Mouse (Mus musculus) CD4-positive, CD25-positive, alpha-beta regulatory T cell, adult 2 months (primary cell): Measurements from ENCODE around the gene Kcnd3.
"Not testable (repeated sequence)": the region's sequence is repeated elsewhere in the genome, so short reads cannot be mapped to it uniquely, and the experiment has no call there.

Source experiments
- DNase-seq: peaks from one replicate; pipeline ENCODE4 v3.0.0-alpha.2; 2012; ENCODE audit warnings: low read depth, low spot score

Gene Kcnd3

DNA sequence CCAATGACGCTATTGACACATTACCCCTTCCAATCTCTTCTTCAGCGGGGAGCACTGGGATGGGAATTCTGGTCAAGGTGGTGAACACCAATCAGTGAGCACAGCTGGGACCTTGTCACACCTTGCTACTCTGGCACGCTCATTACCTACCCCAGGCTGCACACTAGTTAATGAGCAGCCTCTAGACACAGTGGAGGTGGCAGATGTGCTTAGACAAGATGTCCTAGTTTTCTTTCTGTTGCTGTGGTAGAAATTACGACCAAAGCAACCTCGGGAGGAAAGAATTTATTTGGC is 245.0 kb downstream of the Kcnd3 start:
- no peak for DNase-seq

DNA sequence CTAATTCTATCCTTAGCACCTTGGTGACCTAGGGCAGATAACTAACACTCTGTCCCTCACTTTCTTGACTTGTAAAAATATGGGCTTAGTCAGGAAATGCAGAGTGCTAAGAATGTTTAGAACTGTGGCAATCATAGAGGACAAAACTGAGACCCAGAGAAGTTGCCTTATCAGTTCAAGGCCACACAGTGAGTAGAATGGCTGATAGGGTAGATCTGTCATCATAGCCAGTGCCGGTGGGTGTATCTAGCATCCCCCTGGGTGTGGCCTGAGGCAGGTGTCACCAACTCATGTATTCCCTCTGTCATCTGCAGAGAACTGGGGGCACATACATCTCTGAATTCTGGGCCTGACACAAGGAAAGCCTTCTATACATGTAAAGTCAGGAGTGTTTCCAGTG is 246.2 kb downstream of the Kcnd3 start:
- DNase-seq = no peak

DNA sequence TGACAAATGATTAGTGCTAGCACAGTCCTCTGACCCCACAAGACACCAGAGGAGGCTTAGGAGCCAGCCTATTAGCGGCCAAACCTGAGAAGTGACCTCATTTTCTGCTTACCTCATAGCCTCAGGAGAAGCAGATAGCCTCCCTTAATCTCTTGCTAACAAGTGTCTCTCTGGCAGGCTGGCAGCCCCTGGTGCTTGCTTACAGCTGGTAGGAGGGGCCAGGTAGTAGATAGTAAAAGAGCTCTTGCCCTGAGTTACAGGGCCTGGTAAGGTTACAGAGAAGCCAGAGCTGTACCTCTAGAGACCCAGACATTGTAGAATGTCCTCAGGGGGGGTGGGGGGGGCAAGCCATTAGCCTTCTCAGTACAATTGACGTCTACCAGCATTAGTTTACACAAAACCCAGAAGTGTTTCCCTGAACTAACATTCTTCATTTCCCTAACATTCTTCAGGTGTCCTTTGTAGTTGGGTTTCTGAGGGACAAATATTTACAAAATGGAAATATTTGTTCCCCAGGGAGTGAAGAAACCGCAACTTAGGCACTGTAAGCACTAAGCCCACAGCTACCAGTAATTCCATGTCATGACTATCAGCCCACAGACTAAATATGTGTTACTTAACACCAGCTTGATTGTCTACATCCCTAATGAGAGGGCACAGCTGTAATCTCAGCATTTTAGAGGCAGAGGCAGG is 247.3 kb downstream of the Kcnd3 start:
- no peak for DNase-seq

DNA sequence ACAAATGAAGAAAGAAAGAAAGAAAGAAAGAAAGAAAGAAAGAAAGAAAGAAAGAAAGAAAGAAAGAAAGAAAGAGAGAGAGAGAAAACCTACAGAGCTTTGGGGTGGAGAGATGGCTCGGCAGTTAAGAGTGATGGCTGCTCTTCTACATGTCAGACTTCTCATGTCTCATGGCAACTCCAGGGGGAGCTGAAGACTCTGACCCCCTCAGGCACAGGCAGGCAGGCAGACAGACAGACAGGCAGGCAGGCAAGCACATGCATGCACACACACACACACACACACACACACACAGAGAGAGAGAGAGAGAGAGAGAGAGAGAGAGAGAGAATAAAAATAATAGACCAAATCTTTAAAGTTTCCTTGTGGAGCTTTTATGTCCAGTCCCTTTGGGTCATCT is 248.7 kb downstream of the Kcnd3 start:
- not testable (repeated sequence) for DNase-seq

DNA sequence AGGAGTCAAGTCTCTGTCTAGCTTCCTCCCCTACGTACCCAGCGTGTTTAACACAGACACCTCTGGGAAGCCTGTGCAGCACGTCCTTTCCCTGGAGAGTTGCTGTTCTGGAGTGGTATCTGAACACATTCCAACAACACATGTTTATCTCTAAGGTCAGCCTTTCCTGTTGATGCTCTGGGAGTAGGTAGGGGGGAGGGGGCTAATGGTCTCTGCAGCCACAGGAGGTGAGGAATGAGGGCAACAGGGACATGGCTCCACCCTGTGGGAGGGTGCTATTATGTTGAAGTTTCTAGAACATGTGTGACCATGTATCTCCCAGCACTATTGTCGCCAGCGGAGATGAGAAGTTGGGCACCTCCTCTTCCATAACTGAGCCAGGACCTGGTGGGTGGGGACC is 249.3 kb downstream of the Kcnd3 start:
- DNase-seq = no peak

DNA sequence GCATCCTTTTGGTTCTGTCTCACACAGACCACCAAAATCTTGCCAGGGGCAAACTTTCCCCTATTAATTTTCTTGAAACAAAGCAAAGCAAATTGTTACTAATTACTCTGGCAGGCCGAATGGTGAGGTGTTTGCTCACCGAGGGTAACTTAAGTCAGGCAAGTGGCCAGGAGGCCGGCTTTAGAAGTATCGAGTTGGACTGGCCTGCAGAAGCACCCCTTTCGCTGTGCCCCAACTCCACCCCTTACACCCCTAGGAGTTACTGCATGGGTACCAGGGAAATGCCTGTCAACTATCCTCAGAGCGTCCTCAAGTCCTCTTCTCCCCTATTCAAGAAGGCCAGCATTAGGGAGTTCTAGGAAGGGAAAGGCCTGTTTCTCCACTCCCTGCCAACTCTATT is 251.4 kb downstream of the Kcnd3 start:
- no peak for DNase-seq

DNA sequence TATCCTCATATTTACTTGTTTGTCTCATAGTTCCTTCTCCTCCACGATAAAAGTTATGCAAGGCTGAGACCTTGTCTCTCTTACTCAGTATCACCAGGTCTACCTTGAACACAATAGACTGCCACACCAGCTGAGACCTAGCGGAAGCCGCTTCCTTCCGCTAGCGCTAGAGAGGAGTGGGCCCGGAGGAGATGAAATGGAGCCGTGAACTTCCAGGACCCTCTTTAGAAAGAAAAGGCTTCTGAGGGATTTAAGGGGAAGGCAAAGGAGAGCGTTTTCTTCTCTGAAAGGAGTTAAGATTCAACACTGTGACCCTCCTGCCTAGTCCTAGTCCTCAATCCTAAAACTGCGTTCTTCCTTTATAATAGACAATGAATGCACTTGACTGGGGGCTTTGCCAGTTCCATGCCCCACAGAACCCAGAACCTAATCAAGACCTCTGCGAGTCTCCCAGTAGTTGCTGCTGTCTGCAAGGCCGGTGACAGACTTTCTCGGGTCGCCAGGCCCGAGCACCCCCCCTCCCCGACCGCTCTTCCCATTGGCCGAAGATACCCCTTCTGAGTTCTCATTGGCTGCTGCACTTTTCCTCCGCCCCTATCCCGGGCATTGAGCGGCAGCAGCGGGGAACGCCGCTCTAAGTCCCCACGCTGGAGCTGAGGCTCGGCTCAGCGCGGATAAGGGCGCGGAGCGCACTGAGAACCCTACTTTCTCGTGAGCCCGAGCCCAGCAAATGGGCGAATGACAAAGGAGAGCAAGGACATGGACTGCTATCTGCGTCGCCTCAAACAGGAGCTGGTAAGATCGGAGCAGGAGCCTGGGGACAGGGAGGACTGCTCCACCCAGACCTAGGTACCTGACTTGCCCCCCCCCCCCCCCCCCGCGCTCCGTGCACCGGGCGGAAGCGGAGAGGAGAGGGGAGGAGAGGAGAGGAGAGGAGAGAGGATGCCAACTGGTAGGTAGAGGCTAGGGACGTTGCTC is 252.2 kb downstream of the Kcnd3 start, which contains the start of gene Inka2:
Gene Inka2, plus strand, starts transcription at position 569 of the 978 bp plus-strand sequence.
- peak; percentile 86 for DNase-seq

DNA sequence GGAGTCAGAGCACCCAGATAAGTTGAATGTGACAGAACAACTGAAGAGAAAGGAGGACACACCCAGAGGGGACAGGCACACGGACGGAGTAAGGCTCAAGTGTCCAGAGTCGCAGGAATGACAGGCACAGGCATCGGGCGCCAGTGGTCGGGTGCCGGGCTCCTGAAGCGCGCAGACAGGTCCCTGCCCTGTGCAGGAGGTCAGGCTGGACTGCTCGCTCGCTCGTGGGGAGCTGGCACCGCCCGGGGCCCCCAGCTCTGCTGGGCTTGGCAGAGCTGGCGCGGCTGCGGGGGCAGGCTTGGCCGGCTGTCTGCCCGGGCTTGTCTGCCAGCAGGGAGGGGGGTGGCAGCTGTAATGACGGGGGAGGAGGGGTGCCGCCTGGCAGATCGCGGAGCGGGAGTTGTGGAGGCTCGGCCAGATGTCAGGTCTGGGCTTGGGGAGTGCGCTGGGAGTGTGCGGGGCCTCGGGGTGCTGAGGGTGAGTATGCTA is 253.0 kb downstream of the Kcnd3 start:
- DNase-seq = peak; percentile 53

DNA sequence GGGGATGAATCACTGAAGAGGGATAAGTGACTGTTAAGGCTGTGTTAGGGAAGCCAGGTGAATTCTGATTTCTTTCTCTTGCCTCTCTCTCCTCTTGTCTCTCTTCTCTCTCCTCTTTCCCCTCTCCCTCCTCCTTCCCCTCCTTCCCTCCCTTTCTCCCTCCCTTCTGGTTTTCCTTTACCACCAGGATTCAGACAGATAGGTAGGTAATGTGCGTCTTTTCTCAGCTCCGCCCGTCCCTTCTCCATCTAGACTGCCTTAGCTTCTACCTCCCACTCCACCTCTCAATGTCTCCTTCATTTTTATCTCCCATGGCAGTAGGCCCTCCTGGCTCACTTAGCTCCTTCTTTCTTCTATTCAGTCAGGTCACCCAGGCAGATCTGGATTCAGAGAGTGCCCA is 253.4 kb downstream of the Kcnd3 start:
- no peak for DNase-seq

DNA sequence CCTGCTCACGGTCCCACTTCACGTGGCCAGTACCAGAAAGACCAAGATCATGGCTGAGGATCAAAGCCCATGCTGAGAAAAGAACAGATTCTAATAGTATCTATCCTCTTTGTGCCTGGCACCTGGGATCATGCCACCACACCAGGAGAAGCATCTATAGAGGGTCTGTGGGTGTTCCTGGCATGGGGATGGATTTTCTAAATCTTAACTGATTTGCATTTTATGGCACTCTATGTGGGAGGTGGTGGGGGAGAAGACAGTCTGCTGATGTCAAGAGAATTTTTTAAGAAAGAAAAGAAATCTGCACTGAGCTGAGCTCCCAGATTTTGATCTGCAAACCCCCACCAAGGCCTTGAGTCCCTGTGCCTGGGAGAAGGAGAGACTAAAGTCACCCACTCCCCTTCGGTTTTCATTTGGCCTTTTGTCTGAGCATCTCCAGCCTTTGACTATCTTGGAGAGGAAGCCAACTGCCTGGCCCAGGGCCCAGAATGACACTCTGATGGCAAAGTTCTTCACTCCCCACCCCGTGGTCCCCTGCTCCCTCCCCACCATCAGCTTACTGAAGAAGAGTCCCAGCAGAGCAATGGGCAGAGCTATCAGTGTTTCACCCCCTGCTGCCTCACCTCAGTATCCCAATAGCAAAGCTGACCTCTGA is 254.4 kb downstream of the Kcnd3 start:
- no peak for DNase-seq

DNA sequence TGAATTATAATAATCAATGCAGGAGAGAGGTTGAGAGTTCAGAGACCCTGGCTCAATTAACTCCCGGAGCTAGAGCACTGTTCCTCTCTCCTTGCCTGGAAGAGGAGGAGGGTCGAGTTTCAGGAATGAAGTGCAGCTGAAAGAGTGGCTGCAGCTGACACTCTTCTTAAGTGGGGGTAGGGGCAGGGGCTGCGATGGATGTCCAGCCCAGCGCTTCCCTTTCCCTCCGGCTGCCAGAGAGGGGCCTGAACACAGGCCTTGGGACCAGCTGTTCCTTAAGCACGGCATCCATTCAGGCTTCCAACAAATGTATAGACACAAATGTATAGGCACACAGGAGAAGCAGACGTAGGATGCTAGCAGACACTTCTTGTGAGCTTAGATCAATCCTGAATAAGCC is 255.5 kb downstream of the Kcnd3 start:
- no peak for DNase-seq

DNA sequence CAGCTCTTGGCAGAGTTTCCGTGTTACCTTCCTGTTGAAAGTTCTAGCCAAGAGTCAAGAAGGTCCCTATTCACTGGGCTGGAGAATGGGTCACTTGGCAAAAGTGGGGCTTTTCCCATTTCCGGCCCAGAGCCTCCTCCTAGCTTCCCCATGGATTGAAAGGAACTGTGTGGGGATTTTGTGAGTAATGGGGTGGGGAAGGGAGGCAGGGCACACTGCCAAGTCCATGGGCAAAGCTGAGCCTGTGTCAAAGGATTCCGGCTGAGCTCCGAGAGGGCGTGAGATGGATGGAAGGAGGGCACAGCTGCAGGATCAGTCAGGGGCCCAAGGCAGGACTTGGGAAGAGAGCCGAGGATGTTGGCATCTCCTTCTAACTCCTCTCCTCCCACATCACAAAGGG is 258.1 kb downstream of the Kcnd3 start:
- DNase-seq = no peak

DNA sequence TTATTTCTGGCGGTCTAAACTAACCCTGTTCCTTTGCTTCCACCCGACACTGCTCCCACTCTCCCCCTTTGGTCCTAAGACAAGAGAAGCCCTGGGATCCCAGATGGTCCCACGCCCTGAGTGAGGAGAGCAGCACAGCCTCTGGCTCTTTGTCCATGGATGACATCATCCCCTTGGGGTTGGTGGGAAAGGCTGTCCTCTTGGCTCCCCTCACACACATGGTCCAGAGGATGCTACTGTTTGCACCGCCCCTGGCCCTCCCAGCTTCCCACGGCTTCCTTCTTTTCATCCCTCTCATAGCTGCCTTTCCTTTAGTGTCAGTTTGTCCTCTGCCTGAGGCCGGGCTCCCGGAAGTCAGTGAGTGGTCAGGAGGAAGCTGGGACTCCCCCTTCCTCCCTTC is 259.6 kb downstream of the Kcnd3 start:
- no peak for DNase-seq

DNA sequence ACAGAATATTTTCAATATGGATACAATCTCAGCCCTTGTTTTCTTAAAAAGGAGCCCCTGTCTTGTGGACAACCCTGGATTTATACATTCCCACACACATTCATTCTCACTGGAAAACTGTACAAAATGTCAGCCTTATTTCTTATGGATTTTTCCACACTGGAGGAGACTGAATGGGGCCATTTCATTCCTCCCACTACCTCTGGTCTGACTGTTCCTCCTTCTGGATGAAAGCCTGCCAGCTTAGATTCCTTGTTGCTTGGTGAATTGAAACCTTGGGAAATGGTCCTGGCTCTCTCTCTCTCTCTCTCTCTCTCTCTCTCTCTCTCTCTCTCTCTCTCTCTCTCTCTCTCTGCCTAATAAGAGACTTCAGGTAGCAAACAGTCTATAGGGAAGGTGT is 260.7 kb downstream of the Kcnd3 start:
- no peak for DNase-seq

DNA sequence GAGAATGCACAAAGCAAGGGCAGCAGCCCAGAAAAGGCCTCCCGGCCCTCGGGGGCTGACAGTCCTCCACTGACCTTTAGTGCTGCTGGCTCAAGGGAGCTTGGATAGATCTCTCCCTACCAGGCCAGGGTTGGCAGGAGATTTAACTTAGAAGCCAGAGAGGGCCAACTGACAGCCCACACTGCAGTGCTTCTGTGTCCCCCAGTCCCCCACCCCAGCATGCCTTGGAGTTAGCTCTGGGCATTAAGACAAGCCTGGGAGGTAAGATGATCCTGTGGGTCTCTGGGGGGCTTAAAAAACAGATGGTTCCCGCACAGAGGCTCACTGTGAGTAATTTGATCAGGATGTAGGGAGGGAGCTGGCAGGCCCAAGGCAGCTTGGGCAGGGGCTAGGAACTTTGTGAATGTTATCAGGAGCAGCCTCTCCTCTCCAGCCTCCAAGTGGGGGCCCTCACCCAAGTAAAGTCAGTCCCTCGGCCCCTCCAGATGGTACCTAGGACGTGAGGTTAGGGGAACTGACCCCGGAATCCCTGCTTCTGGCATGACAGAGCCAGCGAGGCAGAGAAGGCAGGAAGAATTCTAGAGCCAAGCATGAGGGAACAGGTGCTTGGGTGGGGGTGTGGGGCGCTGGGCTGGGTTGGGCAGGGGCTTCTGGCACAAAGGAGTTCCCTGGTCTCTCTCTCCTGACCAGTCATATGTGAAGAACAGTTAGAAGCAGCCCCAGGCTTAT is 262.1 kb downstream of the Kcnd3 start:
- no peak for DNase-seq

DNA sequence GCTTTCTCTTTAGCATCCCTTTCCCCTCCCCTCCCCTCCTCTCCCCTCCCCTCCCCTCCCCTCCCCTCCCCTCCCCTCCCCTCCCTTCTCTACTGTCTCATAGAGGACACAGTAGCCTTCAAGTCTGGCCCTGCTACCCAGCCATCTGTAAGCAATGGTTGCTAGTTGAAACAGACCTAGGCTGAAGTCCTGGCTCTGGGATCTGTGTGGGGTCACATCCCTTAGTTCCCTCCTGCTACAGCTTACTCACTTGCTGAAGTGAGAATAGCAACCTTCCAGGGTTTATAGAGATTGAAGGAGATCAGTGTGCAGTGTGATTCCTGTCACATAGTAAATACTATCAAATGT is 262.7 kb downstream of the Kcnd3 start:
- DNase-seq = no peak

DNA sequence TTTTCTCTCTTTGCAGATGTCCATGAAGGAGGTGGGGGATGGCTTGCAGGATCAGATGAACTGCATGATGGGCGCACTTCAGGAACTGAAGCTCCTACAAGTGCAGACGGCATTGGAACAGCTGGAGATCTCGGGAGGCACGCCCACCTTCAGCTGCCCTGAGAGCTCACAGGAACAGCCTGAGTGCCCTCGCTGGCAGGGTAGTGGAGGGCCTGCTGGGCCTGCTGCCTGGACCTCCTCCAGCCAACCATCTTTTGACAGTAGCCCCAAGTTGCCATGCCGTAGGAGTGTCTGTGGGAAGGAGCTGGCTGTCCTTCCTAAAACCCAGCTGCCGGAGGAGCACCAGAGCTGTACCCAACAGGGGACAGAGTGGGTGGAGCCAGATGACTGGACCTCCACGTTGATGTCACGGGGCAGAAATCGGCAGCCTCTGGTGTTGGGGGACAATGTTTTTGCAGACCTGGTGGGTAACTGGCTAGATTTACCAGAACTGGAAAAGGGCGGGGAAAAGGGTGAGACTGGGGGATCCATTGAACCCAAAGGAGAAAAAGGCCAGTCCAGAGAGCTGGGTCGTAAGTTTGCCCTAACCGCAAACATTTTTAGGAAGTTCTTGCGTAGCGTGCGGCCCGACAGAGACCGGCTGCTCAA is 264.3 kb downstream of the Kcnd3 start:
- no peak for DNase-seq

DNA sequence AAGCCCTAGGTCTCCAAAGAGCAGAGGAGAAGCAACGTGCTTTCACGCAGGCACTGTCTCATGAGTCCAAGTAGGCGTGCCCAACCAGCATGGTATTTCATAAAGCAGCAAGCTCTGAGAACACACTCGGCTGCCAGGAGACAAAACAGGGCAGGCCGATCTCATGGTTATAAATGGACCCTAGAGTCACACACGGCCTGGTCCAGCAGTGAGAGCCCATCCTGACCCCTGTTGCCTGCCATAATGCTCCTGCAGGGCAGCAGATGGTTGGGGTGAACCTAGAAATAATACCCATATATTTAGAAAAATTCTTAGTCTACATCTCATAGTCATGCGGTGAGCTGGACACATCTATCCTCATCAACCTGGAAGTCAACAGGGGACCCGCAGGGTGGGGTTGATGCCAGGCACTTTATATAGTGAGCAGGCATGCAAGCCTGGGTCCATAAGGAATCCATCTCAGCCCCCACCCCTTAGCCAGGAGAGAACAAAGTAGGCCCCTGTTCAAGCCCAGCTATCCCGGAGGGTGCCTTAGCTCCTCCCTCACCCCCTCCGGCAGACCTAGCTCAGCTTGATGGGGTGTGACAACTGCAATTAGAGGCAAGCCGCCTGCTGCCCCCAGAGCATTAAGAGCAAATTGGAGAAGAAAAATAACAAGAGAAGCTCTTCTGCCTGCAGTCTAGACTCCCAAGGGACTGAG is 265.9 kb downstream of the Kcnd3 start:
- no peak for DNase-seq

DNA sequence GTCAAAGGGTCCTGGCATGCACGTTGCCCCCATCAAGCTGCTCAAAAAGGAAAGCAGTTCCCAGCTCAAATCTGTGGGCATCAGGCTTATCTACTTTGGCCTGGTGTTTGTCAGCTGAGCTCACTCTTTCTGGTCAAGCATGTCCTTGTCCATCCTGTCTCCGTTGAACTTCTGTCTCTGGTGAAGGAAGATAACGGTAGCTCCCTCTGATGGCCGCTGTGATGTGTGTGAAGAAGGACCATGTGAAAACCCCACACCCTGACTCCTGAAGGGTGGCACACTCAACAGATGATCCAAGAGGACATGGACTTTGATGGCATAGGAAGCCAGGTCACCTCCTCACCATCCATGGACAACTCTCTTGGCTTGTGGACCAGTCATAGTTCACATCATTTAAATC is 266.6 kb downstream of the Kcnd3 start:
- no peak for DNase-seq

DNA sequence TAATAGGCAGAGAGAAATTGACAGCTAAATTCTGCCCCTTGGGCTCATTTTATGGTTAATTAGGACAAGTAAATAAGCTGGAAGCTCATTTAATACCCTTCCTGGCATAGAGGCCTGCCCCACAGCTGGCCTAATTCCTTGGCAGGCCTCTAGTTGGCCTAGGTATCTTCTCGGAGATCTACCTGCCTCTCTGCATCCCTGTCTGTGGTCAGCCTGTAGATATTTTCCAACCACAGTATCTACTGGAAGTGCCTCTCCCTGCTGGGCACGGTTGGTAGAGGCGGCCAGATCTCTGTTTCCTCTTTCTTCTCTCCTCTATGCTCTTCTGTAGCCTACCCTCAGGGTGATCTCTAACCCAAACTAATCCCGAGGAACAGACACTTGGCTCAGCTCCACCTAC is 267.8 kb downstream of the Kcnd3 start:
- no peak for DNase-seq

DNA sequence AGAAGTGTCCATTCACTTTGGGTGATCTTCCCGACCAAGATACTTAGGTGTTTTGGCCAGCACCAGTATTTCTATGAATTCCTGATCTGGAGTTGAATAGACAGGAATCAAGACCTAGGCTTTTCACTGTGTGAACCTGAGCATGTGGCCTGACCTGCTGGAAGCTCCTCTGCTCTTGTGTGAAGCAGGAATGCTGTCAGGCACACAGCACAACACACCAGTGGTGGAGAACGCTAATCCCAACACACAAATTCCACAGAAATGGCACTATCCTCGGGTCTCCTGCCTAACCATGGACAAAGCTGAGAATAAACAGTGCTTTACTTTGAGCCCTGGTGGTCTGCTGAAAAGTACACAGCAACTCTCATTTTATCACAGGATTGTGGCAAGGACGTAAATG is 268.4 kb downstream of the Kcnd3 start:
- no peak for DNase-seq
